ENCODE assay signal across 8 mouse cellular contexts in genomic region chr4:137494751-137495500, GRCm38 (mm10). TPM values are rescaled to one million over a fixed set of nuclear protein-coding genes. Genes with fewer than 3 reads are reported as not detected.
DNase-seq lines count a peak whose midpoint lies in the region; ATAC-seq lines count a peak whose summit lies in the region.

No protein-coding gene starts in this region.

- H3K4me1 ChIP-seq in forebrain, embryonic 15.5 days = peaks cover 14% of the 10 kb centered on the region
- 0 out of 2 replicates have a peak, but pooled peaks cover 5% of the 10 kb centered on the region for H3K4me1 ChIP-seq in hindbrain, embryonic 14.5 days (replicated peaks; ENCODE audit: control insufficient read depth, insufficient read depth, low read length)
- peaks cover 19% of the 10 kb centered on the region for H3K4me1 ChIP-seq in midbrain, embryonic 12.5 days

- no peak overlapping the region for H3K9ac ChIP-seq in forebrain, embryonic 15.5 days (replicated peaks)
- H3K9ac ChIP-seq in hindbrain, embryonic 14.5 days = no peak overlapping the region
- 0 out of 2 replicates have a peak overlapping the region, but pooled peaks have one; percentile 15 for H3K9ac ChIP-seq in midbrain, embryonic 12.5 days (replicated peaks)

- peak; percentile 63 for ATAC-seq in forebrain, embryonic 15.5 days (replicated peaks)
- ATAC-seq in hindbrain, embryonic 14.5 days (ENCODE audit: low FRiP score) = peak; percentile 53
- ATAC-seq in midbrain, embryonic 12.5 days (ENCODE audit: low FRiP score, low read depth) = no peak
- ATAC-seq in CD4-positive, CD25-positive, alpha-beta regulatory T cell, adult 4 months = no peak

- no peaks in the 10 kb centered on the region for H3K27me3 ChIP-seq in forebrain, embryonic 15.5 days
- H3K27me3 ChIP-seq in hindbrain, embryonic 14.5 days (ENCODE audit: control insufficient read depth, insufficient read depth, low read length) = no peaks in the 10 kb centered on the region
- H3K27me3 ChIP-seq in midbrain, embryonic 12.5 days = no peaks in the 10 kb centered on the region; the same call in 1 of the 2 replicates

- DNase-seq in adrenal gland, adult (ENCODE audit: inconsistent age in 2 of 2, low spot score in 1 of 2) = peak; percentile 49 to 58
- DNase-seq in adrenal gland, adult 8-10 months = no peak
- DNase-seq in ES-CJ7 (ENCODE audit: low read depth, low spot score) = peak; percentile 61
- DNase-seq in hindbrain, embryonic 14.5 days (ENCODE audit: low spot score) = no peak
- no peak for DNase-seq in cerebellum, adult 18-20 months

- H3K27ac ChIP-seq in forebrain, embryonic 15.5 days (replicated peaks) = peak overlapping the region; percentile 49
- H3K27ac ChIP-seq in hindbrain, embryonic 14.5 days = peak overlapping the region; percentile 30; the same call in 1 of the 2 replicates
- H3K27ac ChIP-seq in midbrain, embryonic 12.5 days (replicated peaks) = peak overlapping the region; percentile 60

- H3K36me3 ChIP-seq in forebrain, embryonic 15.5 days = no peaks in the 10 kb centered on the region
- no peaks in the 10 kb centered on the region for H3K36me3 ChIP-seq in hindbrain, embryonic 14.5 days (replicated peaks; ENCODE audit: control insufficient read depth, insufficient read depth)
- no peaks in the 10 kb centered on the region for H3K36me3 ChIP-seq in midbrain, embryonic 12.5 days

- H3K4me3 ChIP-seq in forebrain, embryonic 15.5 days = no peak overlapping the region
- H3K4me3 ChIP-seq in hindbrain, embryonic 14.5 days (replicated peaks; ENCODE audit: low read length) = no peak overlapping the region
- no peak overlapping the region for H3K4me3 ChIP-seq in midbrain, embryonic 12.5 days

- 7% methylated on average over 19 of the region's 19 CpGs for WGBS in forebrain, embryonic 15.5 days
- 11% methylated on average over 19 of the region's 19 CpGs for WGBS in hindbrain, embryonic 14.5 days
- 9% methylated on average over 19 of the region's 19 CpGs for WGBS in midbrain, embryonic 12.5 days

- H3K9me3 ChIP-seq in forebrain, embryonic 15.5 days = no peaks in the 10 kb centered on the region
- H3K9me3 ChIP-seq in hindbrain, embryonic 14.5 days (ENCODE audit: control insufficient read depth, low read length) = no peaks in the 10 kb centered on the region
- no peaks in the 10 kb centered on the region for H3K9me3 ChIP-seq in midbrain, embryonic 12.5 days

- H3K4me2 ChIP-seq in forebrain, embryonic 15.5 days (replicated peaks) = no peak overlapping the region
- H3K4me2 ChIP-seq in hindbrain, embryonic 14.5 days (replicated peaks) = no peak overlapping the region
- no peak overlapping the region for H3K4me2 ChIP-seq in midbrain, embryonic 12.5 days (replicated peaks)

RNA-seq across cellular contexts. Expression of gene Hspg2, which starts 26.4 kb away (rescaled TPM):
- 100 to 1,000 TPM; 107 to 236 (median 145) TPM for total RNA-seq in adrenal gland, adult 8-10 months (2022)
- 3.7 and 4.2 TPM in 2 replicates for polyA plus RNA-seq in forebrain, embryonic 15.5 days (2015; fragmentation: Nextera tagmentation; extraction: Ambion mirVana)
- 8.7 and 10.7 TPM in 2 replicates for polyA plus RNA-seq in hindbrain, embryonic 14.5 days (2014; fragmentation: Nextera tagmentation; extraction: Ambion mirVana)
- 8.3 and 9.5 TPM in 2 replicates for polyA plus RNA-seq in midbrain, embryonic 12.5 days (2016; fragmentation: Nextera tagmentation; extraction: Ambion mirVana)
- polyA plus RNA-seq in CD4-positive, CD25-positive, alpha-beta regulatory T cell, adult 4 months (2017; shearing (Covaris generic)) = not detected

RNA-seq across cellular contexts. Expression of gene 1700013G24Rik, which starts 41.8 kb away (rescaled TPM):
- total RNA-seq in adrenal gland, adult 8-10 months (2022) = not detected
- not detected in 2 replicates for polyA plus RNA-seq in forebrain, embryonic 15.5 days (2015; fragmentation: Nextera tagmentation; extraction: Ambion mirVana)
- not detected in 2 replicates for polyA plus RNA-seq in hindbrain, embryonic 14.5 days (2014; fragmentation: Nextera tagmentation; extraction: Ambion mirVana)
- not detected in 2 replicates for polyA plus RNA-seq in midbrain, embryonic 12.5 days (2016; fragmentation: Nextera tagmentation; extraction: Ambion mirVana)
- not detected for polyA plus RNA-seq in CD4-positive, CD25-positive, alpha-beta regulatory T cell, adult 4 months (2017; shearing (Covaris generic))

Comparison
In these comparisons a context has a peak if more than half of its experiments do, and no peak if none do; other contexts are left out.
1. DNase-seq: peak in adrenal gland, adult (2 of 2) and ES-CJ7 (single experiment); none in adrenal gland, adult 8-10 months (single experiment), hindbrain, embryonic 14.5 days (single experiment) and cerebellum, adult 18-20 months (0 of 2).
2. ATAC-seq: peak in forebrain, embryonic 15.5 days (single experiment) and hindbrain, embryonic 14.5 days (single experiment); none in midbrain, embryonic 12.5 days (single experiment) and CD4-positive, CD25-positive, alpha-beta regulatory T cell, adult 4 months (single experiment).
3. Peak in every context shown above with its lines, with median percentiles within 50 percentile points of each other: H3K27ac ChIP-seq.